Mouse (Mus musculus): ENCODE results near the gene Wdr45.

Gene Wdr45

GRCm38 (mm10) chrX:7690486-7690885 lies 23.6 kb upstream of the Wdr45 start:
- POLR2A ChIA-PET = interaction anchor here in 1 of 4 experiments (0.7 kb wide), 1 partner anchor 99 kb away, joined by 3 read pairs; no protein-coding TSS in a partner anchor

GRCm38 (mm10) chrX:7692862-7693261 lies 21.3 kb upstream of the Wdr45 start:
- ChIA-PET POLR2A (interaction anchor here in 3 of 4 experiments (0.6 to 1.5 kb wide), 8 partner anchors 10 to 326 kb away, joined by 3 to 6 read pairs (median 4); partner anchors contain the start of genes Otud5 (in 1 of the 3) and Ppp1r3f (in 1 of the 3)), CTCF (interaction anchor here (0.6 to 1.5 kb wide), 23 partner anchors 13 to 320 kb away, joined by 3 to 10 read pairs (median 3); partner anchors contain the start of genes Gm45208 (in 1 of the 4) and Praf2 (in 1 of the 4))

More at GRCm38 (mm10) chrX:7690486-7690885, 23.6 kb upstream of the Wdr45 start:
- CTCF ChIA-PET = no interaction called here

GRCm38 (mm10) chrX:7696520-7696919 lies 17.6 kb upstream of the Wdr45 start:
- POLR2A ChIA-PET = interaction anchor here (0.6 to 1.9 kb wide), 18 partner anchors 8 to 496 kb away, joined by 3 to 11 read pairs (median 3); partner anchors contain the start of genes Ccdc22 (in 1 of the 4), Foxp3 (in 1 of the 4), Plp2 (in 1 of the 4) and Ppp1r3f (in 1 of the 4)
- CTCF ChIA-PET = interaction anchor here in 1 of 4 experiments (0.9 to 1.9 kb wide), 3 partner anchors 17 to 51 kb away, joined by 3 to 5 read pairs (median 4); no protein-coding TSS in a partner anchor

GRCm38 (mm10) chrX:7696954-7697381 lies 17.2 kb upstream of the Wdr45 start, which contains the start of gene Gpkow:
TSS of gene Gpkow (plus strand) at chrX:7697131.
- CTCF ChIA-PET = interaction anchor here in 1 of 4 experiments (0.9 to 1.9 kb wide), 3 partner anchors 17 to 51 kb away, joined by 3 to 5 read pairs (median 4); no protein-coding TSS in a partner anchor
- POLR2A ChIA-PET = interaction anchor here (0.6 to 1.9 kb wide), 20 partner anchors 9 to 495 kb away, joined by 3 to 11 read pairs (median 4); partner anchors contain the start of genes Ccdc22 (in 1 of the 4), Foxp3 (in 1 of the 4), Gm45208 (in 1 of the 4) and Plp2 (in 1 of the 4)

GRCm38 (mm10) chrX:7713764-7714134 lies 384 bp upstream of the Wdr45 start:
- CTCF ChIA-PET = interaction anchor here in 1 of 4 experiments (0.5 to 2.2 kb wide), 4 partner anchors 34 to 450 kb away, joined by 3 to 8 read pairs (median 4); no protein-coding TSS in a partner anchor
- POLR2A ChIA-PET = interaction anchor here in 2 of 4 experiments (0.6 to 5.1 kb wide), 22 partner anchors 11 to 525 kb away, joined by 3 to 60 read pairs (median 4); partner anchors contain the start of genes Praf2 (in 2 of the 2), Ccdc120 (in 1 of the 2), Foxp3 (in 1 of the 2) and Gpkow (in 1 of the 2)

GRCm38 (mm10) chrX:7716058-7716457 lies 1.9 kb downstream of the Wdr45 start:
- ChIA-PET POLR2A (interaction anchor here in 2 of 4 experiments (1.2 to 5.1 kb wide), 7 partner anchors 10 to 293 kb away, joined by 3 to 60 read pairs (median 12); partner anchors contain the start of gene Praf2 (in 2 of the 2)), CTCF (interaction anchor here in 2 of 4 experiments (0.6 to 0.7 kb wide), 2 partner anchors 95 to 290 kb away, joined by 3 to 4 read pairs; no protein-coding TSS in a partner anchor)

GRCm38 (mm10) chrX:7721514-7722281 lies 7.6 kb downstream of the Wdr45 start, which contains the start of gene Gm45208:
TSS of gene Gm45208 (plus strand) at chrX:7722245.
- ChIA-PET POLR2A (interaction anchor here in 3 of 4 experiments (0.6 to 9.2 kb wide), 28 partner anchors 9 to 422 kb away, joined by 3 to 61 read pairs (median 3); partner anchors contain the start of genes Hdac6 (in 2 of the 3), Tfe3 (in 2 of the 3), Clcn5 (in 1 of the 3) and Gpkow (in 1 of the 3)), CTCF (interaction anchor here in 1 of 4 experiments (1.4 kb wide), 1 partner anchor 29 kb away, joined by 3 read pairs; no protein-coding TSS in a partner anchor)

GRCm38 (mm10) chrX:7722282-7722611 lies 8.1 kb downstream of the Wdr45 start:
- CTCF ChIA-PET = interaction anchor here in 1 of 4 experiments (1.4 kb wide), 1 partner anchor 29 kb away, joined by 3 read pairs; no protein-coding TSS in a partner anchor
- POLR2A ChIA-PET = interaction anchor here in 3 of 4 experiments (0.6 to 9.2 kb wide), 26 partner anchors 9 to 422 kb away, joined by 3 to 61 read pairs (median 3); partner anchors contain the start of genes Hdac6 (in 2 of the 3), Tfe3 (in 2 of the 3), Clcn5 (in 1 of the 3) and Kcnd1 (in 1 of the 3)

- ChIA-PET POLR2A (interaction anchor here in 3 of 4 experiments (0.6 to 9.2 kb wide), 28 partner anchors 8 to 421 kb away, joined by 3 to 61 read pairs (median 4); partner anchors contain the start of genes Hdac6 (in 2 of the 3), Tfe3 (in 2 of the 3), Clcn5 (in 1 of the 3) and Kcnd1 (in 1 of the 3)), CTCF (interaction anchor here in 2 of 4 experiments (1.0 to 1.4 kb wide), 2 partner anchors 11 to 30 kb away, joined by 3 read pairs; no protein-coding TSS in a partner anchor)
These were observed 8.6 kb downstream of the Wdr45 start for GRCm38 (mm10) chrX:7722691-7723090.

GRCm38 (mm10) chrX:7724135-7724534 lies 10.0 kb downstream of the Wdr45 start:
- ChIA-PET CTCF (interaction anchor here in 2 of 4 experiments (0.7 to 1.0 kb wide), 2 partner anchors 10 kb away, joined by 3 read pairs; no protein-coding TSS in a partner anchor), POLR2A (interaction anchor here in 3 of 4 experiments (0.6 to 9.2 kb wide), 13 partner anchors 9 to 258 kb away, joined by 3 to 61 read pairs (median 4); partner anchors contain the start of genes Wdr45 (in 2 of the 3), Cacna1f (in 1 of the 3), Gpkow (in 1 of the 3) and Otud5 (in 1 of the 3))

GRCm38 (mm10) chrX:7725841-7726240 lies 11.7 kb downstream of the Wdr45 start:
- CTCF ChIA-PET = interaction anchor here in 3 of 4 experiments (0.6 to 1.6 kb wide), 3 partner anchors 8 to 17 kb away, joined by 3 to 5 read pairs (median 4); no protein-coding TSS in a partner anchor
- POLR2A ChIA-PET = interaction anchor here in 3 of 4 experiments (0.8 to 9.2 kb wide), 17 partner anchors 8 to 407 kb away, joined by 3 to 61 read pairs (median 4); partner anchors contain the start of genes Wdr45 (in 2 of the 3), Clcn5 (in 1 of the 3), Gpkow (in 1 of the 3) and Tfe3 (in 1 of the 3)

- ChIA-PET POLR2A (interaction anchor here in 3 of 4 experiments (0.6 to 9.2 kb wide), 14 partner anchors 10 to 419 kb away, joined by 3 to 61 read pairs (median 10); partner anchors contain the start of genes Wdr45 (in 2 of the 3), Hdac6 (in 1 of the 3), Otud5 (in 1 of the 3) and Rbm3 (in 1 of the 3)), CTCF (interaction anchor here in 1 of 4 experiments (1.0 to 1.4 kb wide), 3 partner anchors 34 to 306 kb away, joined by 3 read pairs; no protein-coding TSS in a partner anchor)
These were observed 13.0 kb downstream of the Wdr45 start for GRCm38 (mm10) chrX:7727176-7727575.

- CTCF ChIA-PET = interaction anchor here in 2 of 4 experiments (0.6 to 1.4 kb wide), 4 partner anchors 35 to 307 kb away, joined by 3 read pairs; no protein-coding TSS in a partner anchor
- POLR2A ChIA-PET = interaction anchor here (0.6 to 9.2 kb wide), 29 partner anchors 9 to 417 kb away, joined by 3 to 61 read pairs (median 4); partner anchors contain the start of genes Otud5 (in 2 of the 4), Wdr45 (in 2 of the 4), Ccdc120 (in 1 of the 4) and Gpkow (in 1 of the 4)
These were observed 14.2 kb downstream of the Wdr45 start, which contains the start of gene Praf2 for GRCm38 (mm10) chrX:7728215-7728921. TSS of gene Praf2 (plus strand) at chrX:7728439.

- POLR2A ChIA-PET = interaction anchor here (0.6 to 9.2 kb wide), 18 partner anchors 10 to 417 kb away, joined by 3 to 61 read pairs (median 4); partner anchors contain the start of genes Ccdc120 (in 1 of the 4), Gpkow (in 1 of the 4), Hdac6 (in 1 of the 4) and Rbm3 (in 1 of the 4)
- CTCF ChIA-PET = interaction anchor here in 2 of 4 experiments (0.6 to 1.4 kb wide), 2 partner anchors 36 to 58 kb away, joined by 3 read pairs; no protein-coding TSS in a partner anchor
These were observed 14.8 kb downstream of the Wdr45 start for GRCm38 (mm10) chrX:7728922-7729265.

GRCm38 (mm10) chrX:7733571-7734156 lies 19.5 kb downstream of the Wdr45 start:
- ChIA-PET POLR2A (interaction anchor here in 3 of 4 experiments (0.6 to 2.4 kb wide), 18 partner anchors 8 to 178 kb away, joined by 3 to 14 read pairs (median 4); partner anchors contain the start of genes Ccdc120 (in 3 of the 3), Gm45208 (in 1 of the 3), Gripap1 (in 1 of the 3) and Tfe3 (in 1 of the 3)), CTCF (interaction anchor here in 3 of 4 experiments (0.5 to 2.2 kb wide), 32 partner anchors 8 to 426 kb away, joined by 3 to 12 read pairs (median 4); partner anchors contain the start of genes Ccdc120 (in 1 of the 3), Gpkow (in 1 of the 3) and Hdac6 (in 1 of the 3))

Data from embryonic stem cell, embryonic (primary cell).